Mouse (Mus musculus): ENCODE data around the gene Rln1. TPM values are rescaled to one million over a fixed set of nuclear protein-coding genes. Genes with fewer than 3 reads are reported as not detected.
A peak's percentile ranks its signal among the peaks of the same experiment; 100 is the strongest.

The Rln1 gene
- total and polyA plus RNA-seq, 3 experiments = not detected

- 0 out of 2 replicates have a peak, but pooled peaks have one; percentile 11 for TF ChIP-seq TCF12 (IDR thresholded peaks at IDR 0.05; ENCODE audit: low read depth, low read length)
- TF ChIP-seq MXI1 (IDR thresholded peaks at IDR 0.05; ENCODE audit: low read depth, low read length) = no peak; the same call in 1 of the 2 replicates
- no peak for TF ChIP-seq SMC3 (IDR thresholded peaks at IDR 0.05; ENCODE audit: low read depth, low read length)
- TF ChIP-seq IRF4 (IDR thresholded peaks at IDR 0.05; ENCODE audit: low read depth, low read length) = 0 out of 2 replicates have a peak, but pooled peaks have one; percentile 20
- no peak for TF ChIP-seq CHD1 (IDR thresholded peaks at IDR 0.05; ENCODE audit: low read depth, low read length)
- no peak for TF ChIP-seq KAT2A (IDR thresholded peaks at IDR 0.05; ENCODE audit: insufficient replicate concordance, low read length)
- TF ChIP-seq ETS1 (conservative IDR thresholded peaks at IDR 0.05; ENCODE audit: low read depth, low read length) = peak; percentile 49; the same call in 1 of the 2 replicates
- peak; percentile 54 for TF ChIP-seq SIN3A (IDR thresholded peaks at IDR 0.05; ENCODE audit: low read length)
- no peak for TF ChIP-seq E2F4 (IDR thresholded peaks at IDR 0.05; ENCODE audit: insufficient replicate concordance, low read depth, low read length)
- TF ChIP-seq MAX (IDR thresholded peaks at IDR 0.05; ENCODE audit: low read length) = no peak
- TF ChIP-seq ZNF384 (IDR thresholded peaks at IDR 0.05; ENCODE audit: low read depth, low read length) = no peak
- Histone ChIP-seq H3K4me3 (replicated peaks in 1 of 3; ENCODE audit: low read depth in 2 of 3, low read length in 2 of 3, poor library complexity in 1 of 3) (peak overlapping the region; percentile 53 to 71 (median 63)), H3K27ac (ENCODE audit: insufficient read depth, low read depth) (peak overlapping the region; percentile 85; the same call in 1 of the 2 replicates), H3K79me2 (replicated peaks; ENCODE audit: control insufficient read depth, extremely low read depth, insufficient read depth, poor library complexity, severe bottlenecking) (peaks cover 50% of the 10 kb centered on the region), H3K27me3 (replicated peaks) (no peaks in the 10 kb centered on the region), H3K4me2 (ENCODE audit: insufficient read depth, low read depth, poor library complexity, severe bottlenecking) (peak overlapping the region; percentile 98), H3K36me3 (replicated peaks in 1 of 2; ENCODE audit: control insufficient read depth in 1 of 2, insufficient read depth in 1 of 2, low read length in 1 of 2) (peaks cover 6 to 28% of the 10 kb centered on the region in 2 experiments), H3K9me3 (replicated peaks; ENCODE audit: low read length) (no peaks in the 10 kb centered on the region), H3K4me1 (ENCODE audit: control insufficient read depth in 1 of 2, insufficient read depth in 2 of 2) (peaks cover 17 to 36% of the 10 kb centered on the region in 2 experiments), H3K9ac (ENCODE audit: insufficient read depth, low read depth) (peak overlapping the region; percentile 88)
- in situ Hi-C loops (cut with MboI; ENCODE audit: low pct_ligation_motif_present, low pct_unique_long_range_greater_than_20kb, low sequenced_read_pairs) (loop anchor here (5.0 to 25.0 kb wide), 3 partner anchors 120 to 585 kb away; partner anchors contain the start of genes 9930021J03Rik and Ranbp6), dilution Hi-C loops (cut with MboI; ENCODE audit: extremely low pct_ligation_motif_present, extremely low pct_unique_long_range_greater_than_20kb, low sequenced_read_pairs) (no loop called here)
- DNase-seq (ENCODE audit: extremely low read depth) = no peak
These were observed 37.7 kb upstream of the Rln1 start for GRCm38 (mm10) chr19:29372138-29372537.

GRCm38 (mm10) chr19:29371284-29372081 lies 37.0 kb upstream of the Rln1 start:
- dilution Hi-C loops (cut with MboI; ENCODE audit: extremely low pct_ligation_motif_present, extremely low pct_unique_long_range_greater_than_20kb, low sequenced_read_pairs) (no loop called here), in situ Hi-C loops (cut with MboI; ENCODE audit: low pct_ligation_motif_present, low pct_unique_long_range_greater_than_20kb, low sequenced_read_pairs) (loop anchor here (5.0 to 25.0 kb wide), 3 partner anchors 121 to 584 kb away; partner anchors contain the start of genes 9930021J03Rik and Ranbp6)
- peaks cover 6 to 25% of the 10 kb centered on the region in 2 experiments for H3K36me3 ChIP-seq (replicated peaks in 1 of 2; ENCODE audit: control insufficient read depth in 1 of 2, insufficient read depth in 1 of 2, low read length in 1 of 2)
- DNase-seq (ENCODE audit: extremely low read depth) = no peak
- no peaks in the 10 kb centered on the region for H3K9me3 ChIP-seq (replicated peaks; ENCODE audit: low read length)
- no peaks in the 10 kb centered on the region for H3K27me3 ChIP-seq (replicated peaks)
- H3K9ac ChIP-seq (ENCODE audit: insufficient read depth, low read depth) = peak overlapping the region; percentile 88
- peak overlapping the region; percentile 98 for H3K4me2 ChIP-seq (ENCODE audit: insufficient read depth, low read depth, poor library complexity, severe bottlenecking)
- peaks cover 50% of the 10 kb centered on the region for H3K79me2 ChIP-seq (replicated peaks; ENCODE audit: control insufficient read depth, extremely low read depth, insufficient read depth, poor library complexity, severe bottlenecking)
- TF ChIP-seq NELFE (IDR thresholded peaks at IDR 0.05; ENCODE audit: low read depth, low read length) (no peak), USF1 (IDR thresholded peaks at IDR 0.05; ENCODE audit: low read depth, low read length) (no peak), EP300 (IDR thresholded peaks at IDR 0.05; ENCODE audit: low read length) (no peak; the same call in none of the 2 replicates), POLR2A (IDR thresholded peaks at IDR 0.05; ENCODE audit: low read depth, low read length) (no peak), ZKSCAN1 (IDR thresholded peaks at IDR 0.05; ENCODE audit: borderline replicate concordance, low read depth, low read length) (no peak), ZC3H11A (IDR thresholded peaks at IDR 0.05; ENCODE audit: low read depth, low read length) (no peak), RCOR1 (conservative IDR thresholded peaks at IDR 0.05; ENCODE audit: low read depth, low read length) (no peak), IRF4 (IDR thresholded peaks at IDR 0.05; ENCODE audit: low read depth, low read length) (no peak), ETS1 (conservative IDR thresholded peaks at IDR 0.05; ENCODE audit: low read depth, low read length) (no peak), MAZ (IDR thresholded peaks at IDR 0.05; ENCODE audit: low read depth, low read length) (no peak), GABPA (IDR thresholded peaks at IDR 0.05; ENCODE audit: insufficient replicate concordance, low read depth, low read length) (no peak), CHD2 (IDR thresholded peaks at IDR 0.05; ENCODE audit: low read length) (no peak)
- peak overlapping the region; percentile 53 to 71 (median 63) for H3K4me3 ChIP-seq (replicated peaks in 1 of 3; ENCODE audit: low read depth in 2 of 3, low read length in 2 of 3, poor library complexity in 1 of 3)
- peaks cover 17 to 30% of the 10 kb centered on the region in 2 experiments for H3K4me1 ChIP-seq (ENCODE audit: control insufficient read depth in 1 of 2, insufficient read depth in 2 of 2)
- peak overlapping the region; percentile 85 for H3K27ac ChIP-seq (ENCODE audit: insufficient read depth, low read depth)
